Mouse (Mus musculus) testis, postnatal 14 days (tissue): Measurements from ENCODE around the gene Cacng2.

Source experiments
- DNase-seq: peaks from one replicate; pipeline ENCODE4 v3.0.0; 2021; ENCODE audit warnings: low spot score

Cacng2 gene

GRCm38 (mm10) chr15:77949061-77949460 is 170.8 kb downstream of the Cacng2 start:
- no peak for DNase-seq

GRCm38 (mm10) chr15:77945711-77946110 is 174.1 kb downstream of the Cacng2 start:
- DNase-seq, result no peak
